Mouse (Mus musculus) kidney, postnatal 4 days (tissue): ENCODE data around the gene Bcam.

Source experiments
- DNase-seq, 2 experiments: peaks; one replicate each; pipeline ENCODE4 v3.0.0; 2021; ENCODE audit warnings: mixed read lengths in 2 of 2

Bcam gene

GRCm38 (mm10) chr7:19784764-19785535, 14.1 kb upstream of the Bcam start:
- peak; percentile 39 to 57 for DNase-seq

DNA sequence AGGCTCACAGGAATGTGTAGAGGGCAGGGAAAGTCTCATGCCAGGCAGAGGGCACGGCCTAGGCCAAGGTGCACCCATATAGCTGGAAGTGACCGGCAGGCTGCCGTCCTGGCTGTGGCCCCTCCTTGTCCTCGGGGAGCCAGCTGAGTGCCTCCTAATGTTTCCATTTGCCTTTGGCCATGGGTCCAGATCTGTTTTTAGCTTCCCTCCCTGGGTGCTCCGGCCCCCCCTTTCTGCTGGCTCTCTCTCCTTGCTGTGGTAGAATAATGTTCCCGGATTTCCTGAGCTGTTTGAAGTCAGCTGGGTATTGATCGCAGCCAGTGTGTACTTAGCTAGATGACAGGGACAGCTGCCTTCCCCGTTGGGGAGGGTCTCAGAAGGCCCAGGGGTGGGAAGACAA, 12.8 kb upstream of the Bcam start:
- no peak for DNase-seq

GRCm38 (mm10) chr7:19782645-19783044, 11.8 kb upstream of the Bcam start:
- peak; percentile 79 to 80 for DNase-seq

DNA sequence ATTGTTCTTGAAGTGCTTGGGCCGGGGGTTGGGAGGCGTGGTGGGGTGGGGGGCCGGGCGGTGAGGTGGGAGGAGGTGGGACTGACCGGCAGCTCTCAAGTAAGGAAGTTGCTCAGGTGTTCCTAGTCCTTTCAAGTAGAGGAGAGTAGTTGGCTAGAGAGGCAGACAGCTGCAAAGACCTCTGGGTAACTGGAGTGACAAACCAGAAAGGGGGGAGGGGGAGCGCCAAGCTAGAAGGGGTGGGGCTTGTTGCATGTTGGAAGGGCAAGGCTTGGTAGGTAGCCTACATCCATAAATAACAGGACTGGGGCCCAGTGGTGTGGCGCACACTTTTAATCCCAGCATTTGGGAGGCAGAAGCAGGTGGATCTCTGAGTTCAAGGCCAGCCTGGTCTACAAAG, 10.9 kb upstream of the Bcam start:
- no peak for DNase-seq

DNA sequence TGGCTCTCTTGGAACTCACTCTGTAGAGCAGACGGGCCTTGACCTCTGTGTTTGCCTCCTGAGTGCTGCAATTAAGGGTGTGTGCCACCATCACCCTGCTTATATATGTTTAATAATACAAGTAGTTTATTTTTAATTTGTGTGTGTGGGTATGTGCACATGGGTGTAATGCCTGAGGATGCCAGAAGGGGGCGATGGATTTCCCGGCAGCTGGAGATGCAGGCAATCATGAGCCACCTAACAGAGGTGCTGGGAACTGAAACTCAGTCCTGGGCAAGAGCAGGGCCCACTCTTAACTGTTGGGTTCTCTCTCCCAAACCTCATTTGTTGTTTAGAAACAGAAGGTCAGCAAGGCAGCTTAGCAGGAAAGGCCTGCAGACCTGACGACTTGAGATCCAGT, 9.1 kb upstream of the Bcam start:
- DNase-seq = no peak

GRCm38 (mm10) chr7:19778645-19779044, 7.8 kb upstream of the Bcam start:
- no peak for DNase-seq

DNA sequence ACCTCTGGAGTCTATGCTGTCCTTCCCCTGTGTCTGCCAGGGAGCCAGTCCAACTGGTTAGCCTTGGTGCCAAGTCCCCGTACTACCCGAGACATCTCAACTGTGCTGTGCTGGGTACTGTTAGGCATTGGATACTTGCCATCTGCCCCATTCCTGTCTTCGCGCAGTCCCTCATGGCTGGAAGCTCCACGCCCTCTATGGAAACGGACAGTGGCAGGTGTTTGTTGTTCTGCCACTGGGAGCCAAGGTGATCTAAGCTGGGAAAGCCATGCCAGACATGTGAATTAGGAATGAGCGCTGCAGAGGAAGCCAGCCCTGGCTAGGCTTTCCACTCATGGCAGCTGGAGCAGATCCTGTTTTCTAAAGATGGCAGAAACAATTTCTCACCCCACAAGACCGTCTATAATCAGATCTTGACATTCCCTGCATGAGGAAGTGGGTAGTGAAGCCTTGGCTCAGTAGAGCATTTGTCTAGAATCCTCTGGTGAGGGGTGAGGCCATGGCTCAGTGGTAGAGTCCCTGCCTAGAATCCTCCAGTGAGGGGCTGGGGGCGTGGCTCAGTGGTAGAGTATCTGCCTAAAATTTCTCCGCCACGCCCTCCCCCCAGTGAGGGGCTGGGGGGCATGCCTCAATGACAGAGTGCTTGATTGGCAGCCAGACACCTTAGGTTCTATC, 6.4 kb upstream of the Bcam start:
- DNase-seq = no peak

GRCm38 (mm10) chr7:19771682-19772081, 866 bp upstream of the Bcam start:
- no peak for DNase-seq

DNA sequence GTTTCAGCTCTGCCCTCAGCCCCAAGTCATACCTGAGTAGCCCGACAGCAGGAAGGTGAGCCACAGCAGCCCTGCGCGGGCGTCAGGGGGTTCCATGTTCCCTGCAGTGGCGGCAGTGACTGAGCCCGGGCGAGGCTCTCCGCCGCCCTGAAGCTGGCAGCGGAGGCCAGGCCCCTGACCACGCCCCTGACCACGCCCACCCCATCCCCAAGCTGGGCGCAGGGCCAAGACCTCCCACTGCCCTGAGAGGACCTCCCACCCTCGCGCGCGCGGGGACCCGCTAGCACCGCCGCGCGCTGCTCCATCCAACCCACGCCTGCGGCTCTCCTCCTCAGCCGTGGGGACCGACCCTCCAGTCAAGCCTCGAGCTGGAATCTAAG, 451 bp downstream of the Bcam start:
- DNase-seq = peak; percentile 98

- DNase-seq = no peak
These were observed 1.1 kb downstream of the Bcam start for GRCm38 (mm10) chr7:19769434-19770374.

DNA sequence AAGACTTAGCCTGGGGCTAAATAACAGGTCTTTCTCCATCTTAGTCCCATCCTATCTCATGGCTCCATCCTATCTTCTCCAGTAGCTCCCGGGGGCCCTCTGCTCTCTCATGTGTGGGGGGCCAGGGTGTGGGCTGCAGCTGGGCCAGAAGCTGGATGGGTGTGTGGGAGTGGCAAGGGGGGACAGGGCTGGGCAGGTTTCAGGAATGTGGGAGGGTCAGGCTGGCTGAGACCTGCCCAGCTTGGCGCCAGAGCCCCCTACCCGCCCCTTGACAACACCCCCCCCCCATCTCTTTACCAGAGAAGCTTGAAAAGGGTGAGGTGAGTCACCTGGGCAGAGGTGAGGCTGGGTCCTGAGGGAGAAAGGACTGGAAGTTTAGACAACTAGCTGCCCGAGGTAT, 1.8 kb downstream of the Bcam start:
- peak; percentile 76 to 84 for DNase-seq

DNA sequence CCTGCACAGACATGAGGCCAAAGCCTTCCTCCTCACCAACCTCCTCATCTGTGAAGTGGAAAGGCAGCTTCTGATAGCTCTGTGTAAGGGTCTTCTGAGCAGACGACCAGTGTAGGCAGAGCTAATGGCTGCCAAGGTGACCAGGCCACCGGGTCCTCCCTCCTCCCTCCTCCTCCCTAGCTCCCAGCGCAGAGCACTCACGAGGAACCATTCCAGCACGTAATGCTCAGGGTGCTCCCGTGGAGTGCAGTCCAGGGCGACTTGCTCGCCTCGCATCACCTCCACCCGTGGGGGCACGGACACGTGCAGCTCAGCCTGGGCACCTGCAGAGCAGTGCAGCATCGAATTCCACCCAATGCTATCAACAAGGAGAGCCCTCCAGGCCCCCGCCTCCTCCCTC, 2.6 kb downstream of the Bcam start:
- peak; percentile 46 to 64 for DNase-seq

DNA sequence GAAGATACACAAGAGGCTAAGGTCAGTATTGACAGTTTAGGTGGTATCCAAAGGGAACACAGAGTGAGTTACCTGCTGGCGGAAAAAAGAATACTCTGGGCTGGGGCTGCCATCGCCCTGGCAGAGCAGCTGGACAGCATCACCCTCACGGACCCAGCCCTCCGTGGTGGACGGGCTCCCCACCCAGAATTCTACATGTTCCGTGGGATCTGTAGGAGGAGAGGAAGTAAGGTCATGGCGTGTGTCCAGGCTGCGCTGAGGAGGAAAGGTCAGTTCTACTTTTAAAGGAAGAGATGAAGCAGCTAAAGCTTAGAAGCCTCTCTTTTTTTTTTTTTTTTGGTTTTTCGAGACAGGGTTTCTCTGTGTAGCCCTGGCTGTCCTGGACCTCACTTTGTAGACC, 6.2 kb downstream of the Bcam start:
- DNase-seq = no peak

DNA sequence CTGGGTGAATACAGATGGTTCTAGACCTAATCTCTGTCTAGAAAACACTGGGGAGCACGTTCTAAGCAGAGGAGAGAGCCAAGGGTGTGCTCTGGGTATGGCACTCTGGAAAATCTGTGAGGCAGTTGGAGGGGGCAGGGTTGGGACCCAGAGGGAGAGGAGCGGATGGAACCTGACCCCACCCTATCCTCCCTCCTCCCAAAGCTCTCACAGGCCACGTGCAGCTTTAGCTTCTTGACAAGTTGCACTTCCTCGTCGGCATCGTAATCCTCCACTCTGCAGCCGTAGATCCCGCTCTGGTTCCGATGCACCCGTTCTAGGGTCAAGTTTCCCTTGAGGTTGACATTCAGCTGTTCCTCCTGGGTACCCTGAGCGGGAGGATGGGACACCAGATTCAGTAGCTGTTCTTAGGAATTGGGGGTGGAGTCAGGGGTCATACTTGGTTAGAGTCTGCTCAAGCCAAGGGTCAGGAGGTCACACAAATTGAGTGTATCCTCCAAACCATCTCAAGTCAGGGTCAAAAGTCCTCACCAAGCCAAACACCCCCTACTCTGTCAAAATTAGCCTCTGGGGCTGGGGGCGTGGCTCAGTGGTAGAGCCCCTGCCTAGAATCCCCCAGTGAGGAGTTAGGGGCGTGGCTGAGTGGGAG, 6.9 kb downstream of the Bcam start:
- peak in 1 of 2 experiments; percentile 27 for DNase-seq

DNA sequence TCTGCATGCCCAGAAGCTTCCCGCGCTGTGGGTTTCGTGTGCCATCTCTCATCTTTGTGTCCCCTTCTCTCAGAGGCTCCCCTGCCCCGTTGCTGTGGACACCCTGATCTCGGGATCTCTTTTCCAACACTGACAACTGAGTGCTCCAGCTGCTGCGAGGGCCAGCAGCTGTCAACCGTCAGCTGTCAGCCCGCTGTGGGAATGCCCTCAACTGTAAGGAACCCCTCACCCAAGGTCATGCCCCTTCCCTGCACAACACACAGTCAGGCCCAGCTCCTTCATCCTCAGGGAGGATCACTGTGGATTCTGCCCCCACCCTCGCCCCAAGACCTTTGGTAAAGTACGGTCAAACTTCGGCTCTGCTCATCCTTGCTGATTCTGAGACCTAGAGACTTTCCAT, 8.5 kb downstream of the Bcam start:
- DNase-seq = peak; percentile 41 to 62

GRCm38 (mm10) chr7:19760021-19760420, 10.8 kb downstream of the Bcam start:
- DNase-seq = no peak

DNA sequence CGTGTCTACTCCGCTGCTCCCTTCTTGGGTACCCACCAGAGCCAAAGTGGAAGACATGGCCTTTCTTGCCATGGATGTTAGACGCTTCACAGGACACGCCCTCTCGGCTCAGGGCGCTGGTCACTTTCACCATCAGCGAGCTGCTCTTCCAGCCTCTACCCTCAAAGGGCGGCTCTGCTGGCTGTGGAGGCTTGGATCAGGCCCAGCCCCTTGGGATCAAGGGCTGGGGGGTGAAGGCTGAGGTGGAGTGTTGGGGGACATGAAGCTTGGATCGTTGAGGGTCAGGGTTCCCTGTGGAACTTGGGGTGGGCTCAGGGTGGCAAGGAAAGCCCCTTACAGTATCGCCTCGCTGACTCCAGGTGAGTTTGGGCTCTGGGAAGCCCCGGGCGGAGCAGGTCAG, 12.2 kb downstream of the Bcam start:
- DNase-seq = no peak

- DNase-seq = peak; percentile 73 to 82
These were observed 14.7 kb downstream of the Bcam start for GRCm38 (mm10) chr7:19755851-19756786.

GRCm38 (mm10) chr7:19755008-19755407, 15.8 kb downstream of the Bcam start:
- peak in 1 of 2 experiments; percentile 44 for DNase-seq

DNA sequence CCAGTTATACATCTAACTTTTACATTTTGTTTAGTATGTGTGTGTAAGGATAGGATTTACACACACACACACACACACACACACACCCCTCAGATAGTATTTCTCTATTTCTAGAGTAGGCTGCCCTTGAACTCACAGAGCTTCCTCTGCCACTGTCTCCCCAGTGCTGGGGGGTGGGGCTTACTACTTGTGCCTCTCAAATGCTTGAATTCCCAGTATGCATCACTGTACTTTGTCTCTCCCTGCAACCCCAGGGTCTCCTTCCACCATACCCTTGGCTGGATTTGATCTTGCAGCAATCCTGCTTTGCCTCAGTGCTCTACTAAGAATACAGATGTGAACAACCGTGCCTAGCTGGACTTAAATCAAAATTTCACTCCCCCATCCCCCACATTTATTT, 16.8 kb downstream of the Bcam start:
- no peak for DNase-seq

- DNase-seq = peak; percentile 51 to 68
These were observed 17.2 kb downstream of the Bcam start for GRCm38 (mm10) chr7:19753587-19753986.

- DNase-seq = peak in 1 of 2 experiments; percentile 45
These were observed 18.2 kb downstream of the Bcam start for GRCm38 (mm10) chr7:19752652-19753051.
